Mouse (Mus musculus): ENCODE data around the gene Cuedc2. TPM values are rescaled to one million over a fixed set of nuclear protein-coding genes. Genes with fewer than 3 reads are reported as not detected.

Gene Cuedc2
- polyA plus RNA-seq, 1 experiment from 2014 or later = 107 TPM

DNA sequence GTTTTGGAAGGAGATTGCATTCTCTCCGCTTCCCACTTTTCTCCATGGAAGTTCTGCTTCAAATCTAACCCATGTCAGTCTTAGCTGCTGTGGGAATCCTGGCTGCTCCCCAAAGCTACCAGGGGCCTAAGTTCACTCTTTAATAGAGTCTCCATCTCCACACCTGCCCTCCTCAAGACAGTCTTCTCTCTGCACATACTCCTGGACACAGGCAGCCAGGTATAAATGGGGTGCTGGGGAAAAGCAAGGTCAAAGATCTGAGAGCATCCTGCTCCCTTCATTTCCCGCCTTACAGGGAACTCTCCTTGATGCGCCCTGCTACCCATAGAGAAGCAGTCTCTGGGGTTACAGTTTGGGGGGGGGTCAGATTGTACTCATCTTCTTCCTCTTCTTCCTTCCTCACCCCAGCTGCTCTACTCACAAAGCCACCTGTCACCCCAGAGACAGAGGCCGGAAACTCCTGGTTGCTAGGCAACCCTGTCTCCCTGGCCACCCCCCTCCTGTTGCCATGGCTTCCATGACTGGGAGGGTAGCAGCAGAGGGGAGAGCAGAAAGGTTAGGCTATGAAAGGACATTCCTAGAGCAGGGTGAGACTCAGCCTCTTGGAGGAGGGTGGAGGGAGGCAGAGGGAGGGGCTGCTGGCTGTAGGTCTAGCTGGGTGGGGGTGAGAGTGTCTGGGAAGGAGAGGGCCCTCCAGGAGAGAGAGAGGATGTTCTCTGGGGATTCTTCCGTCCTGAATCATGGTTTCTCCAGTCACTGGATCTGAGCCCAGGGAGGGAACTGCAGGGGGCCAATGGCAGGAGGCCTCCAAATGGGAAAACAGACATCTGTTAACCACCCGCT is 17.2 kb downstream of the Cuedc2 start:
- Histone ChIP-seq H3K27ac (no peak overlapping the region), H3K36me3 (ENCODE audit: inconsistent target) (no peaks in the 10 kb centered on the region), H3K79me2 (ENCODE audit: inconsistent target) (no peaks in the 10 kb centered on the region), H3K4me3 (ENCODE audit: inconsistent target) (no peak overlapping the region)
- WGBS (ENCODE audit: missing documents) = 34% methylated on average over 6 of the region's 6 CpGs

DNA sequence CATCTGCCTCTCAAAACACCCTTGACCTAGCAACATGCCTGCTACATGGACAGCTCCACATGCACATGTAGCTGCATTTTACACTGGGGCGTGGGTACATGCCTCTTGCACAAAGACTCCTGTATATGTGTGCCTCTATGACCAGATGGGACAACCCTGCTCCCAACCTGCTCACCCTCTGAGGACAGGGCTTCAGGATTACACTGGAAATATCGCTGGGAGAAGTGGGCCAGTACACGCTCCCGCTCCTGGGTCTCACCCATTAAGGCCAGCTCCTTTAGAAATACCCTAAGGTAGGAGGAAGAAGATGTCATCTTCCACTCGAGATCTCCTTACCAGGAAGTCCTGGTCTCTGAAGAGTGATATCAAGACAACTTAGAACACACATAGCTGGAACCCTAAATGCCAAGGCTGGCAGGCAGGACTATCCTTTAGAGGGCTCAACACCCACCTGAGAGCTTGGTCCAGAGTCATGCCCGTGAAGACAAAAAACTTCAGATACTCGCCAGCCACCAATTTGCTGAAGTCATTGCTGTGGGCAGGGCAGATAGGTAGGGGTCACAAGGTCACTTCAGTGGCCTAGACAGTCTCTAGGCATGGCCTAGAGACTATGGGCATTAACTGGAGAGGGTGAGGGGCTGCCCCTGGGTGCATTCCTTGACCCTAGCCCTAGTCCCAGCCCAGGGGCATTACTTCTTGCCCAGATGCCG is 18.3 kb downstream of the Cuedc2 start:
- Histone ChIP-seq H3K4me3 (ENCODE audit: inconsistent target) (no peak overlapping the region), H3K36me3 (ENCODE audit: inconsistent target) (no peaks in the 10 kb centered on the region), H3K27ac (no peak overlapping the region), H3K79me2 (ENCODE audit: inconsistent target) (no peaks in the 10 kb centered on the region)
- 80% methylated on average over 8 of the region's 8 CpGs for WGBS (ENCODE audit: missing documents)

DNA sequence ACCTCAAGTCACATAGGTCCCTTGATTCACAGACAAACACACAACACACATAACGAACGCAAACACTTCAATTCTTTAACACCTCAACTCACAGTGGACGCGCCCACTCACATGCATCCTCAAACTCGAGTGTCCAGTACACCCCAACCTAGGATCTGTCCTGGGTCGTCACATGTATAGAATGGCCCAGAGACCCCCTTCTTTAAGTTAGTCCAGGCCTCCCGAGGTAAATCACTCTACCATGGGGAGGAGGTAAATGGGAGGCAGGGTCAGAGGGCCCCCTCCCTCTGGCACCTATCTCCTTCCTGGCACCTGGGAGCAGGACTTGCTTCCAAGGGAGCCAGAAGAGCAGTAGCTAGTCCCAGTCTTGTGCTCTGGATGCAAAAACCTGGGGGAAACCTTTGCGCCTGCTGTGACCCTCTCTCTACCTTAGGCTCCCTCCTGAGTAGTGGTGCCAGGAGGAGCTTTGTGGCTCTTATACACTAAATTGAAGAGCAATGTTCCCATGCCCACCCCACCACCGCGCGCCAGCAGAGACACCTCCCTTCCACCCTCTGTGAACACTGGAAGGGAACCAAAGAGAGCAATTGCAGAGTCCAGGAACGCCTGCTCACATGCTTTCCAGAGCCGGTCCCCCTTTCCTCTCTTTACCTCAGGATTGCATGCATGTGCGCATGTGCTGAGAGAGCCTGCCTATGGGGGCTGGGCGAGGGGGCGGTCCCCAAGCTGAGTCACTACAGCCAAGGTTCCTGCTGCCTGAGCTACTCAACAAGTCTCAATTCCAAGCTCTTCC is 19.7 kb downstream of the Cuedc2 start:
- whole genome bisulfite sequencing (ENCODE audit: missing documents) = 16% methylated on average over 16 of the region's 16 CpGs
- Histone ChIP-seq H3K27ac (no peak overlapping the region), H3K4me3 (ENCODE audit: inconsistent target) (no peak overlapping the region), H3K36me3 (ENCODE audit: inconsistent target) (no peaks in the 10 kb centered on the region), H3K79me2 (ENCODE audit: inconsistent target) (no peaks in the 10 kb centered on the region)

DNA sequence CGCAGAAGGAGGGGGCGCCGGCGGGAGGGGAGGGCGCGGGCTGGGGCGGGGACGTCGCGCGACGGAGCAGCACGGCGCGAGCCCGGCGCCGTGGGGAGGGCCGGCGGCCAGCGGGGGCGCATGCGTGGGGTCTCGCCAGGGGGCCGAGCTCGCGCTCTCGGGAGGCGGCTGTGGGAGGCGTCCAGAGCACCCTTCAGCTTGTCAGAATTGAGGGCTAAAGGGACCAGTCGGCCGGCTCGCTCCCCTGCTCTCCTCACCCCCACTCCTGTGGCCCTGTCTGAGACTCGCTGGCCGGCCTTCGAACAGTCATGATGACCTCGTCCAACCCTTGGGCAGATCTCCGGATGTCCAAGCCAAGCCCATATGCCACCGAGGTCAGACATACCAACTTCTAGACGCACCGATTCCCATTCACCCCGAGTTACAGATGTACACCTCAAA is 20.5 kb downstream of the Cuedc2 start:
- no peaks in the 10 kb centered on the region for H3K79me2 ChIP-seq (ENCODE audit: inconsistent target)
- no peak overlapping the region for H3K27ac ChIP-seq
- H3K36me3 ChIP-seq (ENCODE audit: inconsistent target) = no peaks in the 10 kb centered on the region
- 4% methylated on average over 38 of the region's 42 CpGs for WGBS (ENCODE audit: missing documents)
- no peak overlapping the region for H3K4me3 ChIP-seq (ENCODE audit: inconsistent target)

DNA sequence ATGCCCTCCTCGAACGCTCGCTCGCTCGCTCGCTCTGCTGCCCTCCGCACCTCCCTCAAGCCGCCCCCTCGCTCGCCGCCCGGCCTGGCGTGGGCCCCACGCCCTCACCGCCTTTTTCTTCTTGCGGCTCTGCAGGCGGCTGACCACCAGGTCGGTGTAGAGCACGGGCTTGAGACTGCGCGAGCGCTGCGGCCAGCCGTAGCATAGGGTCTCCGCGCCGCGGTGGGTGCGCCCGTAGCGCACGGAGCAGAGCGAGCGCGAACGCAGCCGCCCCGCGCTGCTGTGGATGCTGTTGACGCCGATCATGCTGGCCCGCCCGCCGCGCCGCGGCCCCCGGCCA is 21.0 kb downstream of the Cuedc2 start:
- WGBS (ENCODE audit: missing documents) = 2% methylated on average over 31 of the region's 48 CpGs
- no peak overlapping the region for H3K27ac ChIP-seq
- no peak overlapping the region for H3K4me3 ChIP-seq (ENCODE audit: inconsistent target)
- H3K79me2 ChIP-seq (ENCODE audit: inconsistent target) = no peaks in the 10 kb centered on the region
- no peaks in the 10 kb centered on the region for H3K36me3 ChIP-seq (ENCODE audit: inconsistent target)

DNA sequence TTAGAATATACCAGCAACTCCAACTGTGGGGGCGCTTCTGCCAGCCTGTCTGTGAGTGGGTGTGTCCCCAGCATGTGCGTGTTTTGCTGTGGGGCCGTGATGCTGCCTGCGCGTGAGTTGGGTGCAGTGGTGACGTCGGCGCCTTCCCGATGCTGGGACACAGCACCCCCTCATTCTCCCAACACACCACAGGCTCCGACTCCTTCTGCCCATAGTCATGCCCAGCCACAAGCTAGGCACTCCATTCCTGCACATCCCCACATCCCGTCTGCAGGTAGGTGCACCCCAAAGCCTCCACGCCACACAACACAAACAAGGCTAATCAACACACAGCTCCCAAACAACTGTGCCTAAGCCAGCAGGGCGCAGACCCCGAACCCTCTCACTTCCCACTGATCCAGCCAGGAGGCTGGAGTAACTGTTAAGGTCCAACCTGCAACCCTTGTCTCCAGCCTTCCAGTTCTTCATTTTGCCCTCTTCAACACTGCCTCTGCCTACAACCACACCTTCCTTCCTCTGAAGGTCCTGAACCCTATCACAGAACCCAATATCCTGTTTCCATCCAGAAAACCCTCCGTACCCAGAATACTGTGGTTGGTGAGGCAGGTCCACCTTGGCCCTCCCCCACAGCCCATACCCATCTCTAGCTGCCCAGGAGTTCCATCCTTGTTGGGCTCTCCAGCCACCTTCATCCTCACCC is 21.5 kb downstream of the Cuedc2 start:
- Histone ChIP-seq H3K27ac (no peak overlapping the region), H3K36me3 (ENCODE audit: inconsistent target) (peaks cover 2% of the 10 kb centered on the region), H3K4me3 (ENCODE audit: inconsistent target) (no peak overlapping the region), H3K79me2 (ENCODE audit: inconsistent target) (no peaks in the 10 kb centered on the region)
- WGBS (ENCODE audit: missing documents) = 37% methylated on average over 12 of the region's 15 CpGs

DNA sequence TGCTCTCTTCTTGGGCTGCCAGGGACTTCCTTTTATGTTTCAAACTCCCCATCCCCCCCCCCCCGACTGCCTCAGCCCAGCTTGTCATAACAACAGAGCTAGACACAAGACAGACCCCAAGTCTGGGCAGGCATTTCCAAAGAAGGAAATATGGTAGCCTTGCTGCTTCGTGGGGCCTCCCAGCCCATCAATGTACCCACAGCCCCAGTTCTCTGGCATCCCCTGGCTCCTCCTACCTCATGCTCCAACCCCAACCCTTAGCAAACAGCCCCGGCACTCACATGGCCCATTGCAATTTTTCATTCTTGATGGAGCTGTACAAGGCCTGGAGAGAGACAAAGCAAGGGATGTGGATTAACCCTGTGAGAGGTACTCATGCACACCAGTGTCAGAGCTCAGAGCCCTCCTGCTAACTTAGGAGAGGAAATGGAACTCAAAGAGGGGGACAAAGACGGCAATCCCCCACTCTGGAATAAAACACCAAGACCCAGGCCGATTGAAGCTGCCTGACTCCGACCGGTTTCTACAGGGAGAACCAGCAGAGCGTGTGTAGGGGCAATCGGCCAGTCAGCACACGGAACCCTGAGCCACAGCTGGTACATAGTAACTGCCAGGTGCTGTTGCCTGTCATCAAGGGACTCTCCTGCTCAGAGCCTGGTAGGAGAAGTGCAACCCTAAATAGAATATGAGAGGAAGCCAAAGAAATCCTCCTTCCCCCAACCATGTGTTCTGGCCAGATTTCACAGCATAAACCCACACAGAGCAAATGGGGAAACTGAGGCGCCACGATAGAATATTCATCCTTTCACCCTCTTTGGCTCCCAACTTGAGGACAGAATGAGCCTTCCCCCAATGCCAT is 22.5 kb downstream of the Cuedc2 start:
- Histone ChIP-seq H3K36me3 (ENCODE audit: inconsistent target) (peaks cover 13% of the 10 kb centered on the region), H3K4me3 (ENCODE audit: inconsistent target) (no peak overlapping the region), H3K79me2 (ENCODE audit: inconsistent target) (no peaks in the 10 kb centered on the region), H3K27ac (no peak overlapping the region)
- 73% methylated on average over 11 of the region's 12 CpGs for WGBS (ENCODE audit: missing documents)

DNA sequence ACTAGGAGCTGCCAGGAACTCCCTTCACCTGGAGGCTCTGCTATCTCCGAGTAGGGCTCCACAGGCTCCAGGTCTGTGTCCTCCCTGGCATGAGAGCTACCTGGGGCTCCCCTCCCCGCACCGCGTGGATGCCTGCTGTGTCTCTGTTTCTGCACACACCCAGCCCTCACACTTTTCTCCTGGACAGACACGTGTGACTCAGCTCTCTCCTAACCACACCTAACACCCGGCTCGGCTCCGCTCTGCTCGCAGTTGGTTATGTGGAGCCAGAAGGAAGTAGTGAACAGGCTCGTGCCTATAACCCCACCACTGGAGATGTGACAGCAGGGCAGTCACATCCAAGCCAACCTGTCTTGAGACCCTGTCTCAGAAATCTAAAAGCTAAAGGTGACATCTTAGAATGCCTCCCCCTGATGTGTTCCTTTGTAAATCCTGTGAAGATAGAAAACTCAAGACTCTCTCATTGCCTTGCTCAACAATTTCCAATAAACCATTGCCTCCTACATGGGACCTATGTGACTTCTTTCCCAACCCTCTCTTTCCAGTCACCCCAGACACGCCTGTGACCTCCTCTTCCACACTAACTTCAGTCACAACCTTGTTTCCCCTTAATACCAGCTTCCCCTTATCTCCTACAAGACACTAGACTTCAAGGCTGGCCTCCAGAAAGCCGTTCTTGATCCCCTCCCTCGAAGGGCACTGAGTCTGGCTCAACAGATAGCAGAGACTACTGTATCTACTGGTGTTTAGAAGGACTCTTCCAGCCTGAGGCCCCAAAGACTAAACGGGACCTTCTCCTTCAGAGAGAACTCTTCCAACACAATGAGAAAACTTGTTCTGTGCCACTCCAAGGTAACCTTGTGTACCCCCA is 23.4 kb downstream of the Cuedc2 start:
- Histone ChIP-seq H3K4me3 (ENCODE audit: inconsistent target) (no peak overlapping the region), H3K36me3 (ENCODE audit: inconsistent target) (peaks cover 21% of the 10 kb centered on the region), H3K79me2 (ENCODE audit: inconsistent target) (no peaks in the 10 kb centered on the region), H3K27ac (no peak overlapping the region)
- 10% methylated on average over 14 of the region's 14 CpGs for WGBS (ENCODE audit: missing documents)

DNA sequence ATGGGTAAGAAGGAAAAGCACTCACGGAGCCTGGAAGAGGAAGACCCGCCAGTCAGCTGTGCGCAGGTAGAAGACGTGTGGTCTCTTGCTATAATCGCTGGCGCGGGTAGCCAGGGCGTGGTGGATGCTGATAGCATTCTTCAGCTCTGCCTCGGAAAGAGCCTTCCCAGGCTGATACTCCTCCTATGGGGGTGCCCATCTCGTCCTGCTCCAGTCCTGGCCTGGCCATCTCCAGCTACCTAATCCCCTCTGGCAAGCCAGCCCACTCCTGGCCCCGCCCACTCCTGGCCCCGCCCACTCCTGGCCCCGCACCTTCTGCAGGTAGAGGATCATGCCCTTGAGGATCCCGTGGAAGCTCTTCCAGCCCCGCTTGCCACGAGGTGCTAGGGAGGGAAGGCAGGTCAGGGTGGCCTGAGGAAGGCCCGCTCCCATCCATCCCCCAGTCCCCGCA is 24.3 kb downstream of the Cuedc2 start:
- Histone ChIP-seq H3K27ac (no peak overlapping the region), H3K36me3 (ENCODE audit: inconsistent target) (peaks cover 29% of the 10 kb centered on the region), H3K79me2 (ENCODE audit: inconsistent target) (no peaks in the 10 kb centered on the region), H3K4me3 (ENCODE audit: inconsistent target) (no peak overlapping the region)
- 67% methylated on average over 14 of the region's 18 CpGs for WGBS (ENCODE audit: missing documents)

DNA sequence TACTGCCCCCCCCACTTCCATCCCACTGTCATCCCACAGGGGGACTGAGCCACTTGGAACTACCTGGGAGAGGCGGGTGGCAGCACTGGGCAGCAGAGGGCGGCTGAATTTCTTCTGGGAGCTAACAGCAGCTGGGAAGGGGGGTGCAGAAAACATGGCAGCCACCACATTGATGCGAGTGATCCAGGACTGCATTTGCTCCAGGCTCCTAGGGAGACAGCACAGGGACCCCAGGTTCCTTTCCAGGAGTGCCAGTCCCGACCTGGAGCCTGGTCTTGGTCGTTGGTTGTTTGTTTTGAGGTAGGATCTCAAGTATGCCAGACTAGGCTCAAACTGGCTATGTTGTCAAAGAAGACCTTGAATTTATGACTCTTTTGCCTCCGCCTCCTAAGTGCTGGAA is 24.9 kb downstream of the Cuedc2 start:
- H3K79me2 ChIP-seq (ENCODE audit: inconsistent target) = no peaks in the 10 kb centered on the region
- no peak overlapping the region for H3K4me3 ChIP-seq (ENCODE audit: inconsistent target)
- H3K27ac ChIP-seq = no peak overlapping the region
- 92% methylated on average over 6 of the region's 6 CpGs for WGBS (ENCODE audit: missing documents)
- H3K36me3 ChIP-seq (ENCODE audit: inconsistent target) = peaks cover 30% of the 10 kb centered on the region

DNA sequence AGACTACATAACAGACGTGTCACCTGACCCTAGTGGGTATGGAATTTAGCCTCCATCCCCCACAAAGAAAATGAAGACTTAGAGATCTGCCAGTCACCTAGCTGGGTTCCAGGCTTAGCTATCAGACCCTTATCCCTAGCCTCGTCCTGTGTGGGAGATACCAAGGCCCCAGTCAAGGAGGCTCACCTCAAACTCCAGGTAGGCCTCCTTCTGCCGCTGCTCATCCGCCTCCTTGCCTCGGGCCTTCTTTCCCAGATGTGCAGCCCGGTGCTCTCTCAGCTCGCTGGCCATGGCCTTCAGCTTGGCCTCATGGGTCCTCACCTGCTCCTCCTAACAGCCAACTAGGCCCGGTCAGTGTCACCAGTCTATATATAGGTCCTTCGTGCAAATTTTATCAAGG is 25.4 kb downstream of the Cuedc2 start:
- no peak overlapping the region for H3K4me3 ChIP-seq (ENCODE audit: inconsistent target)
- no peak overlapping the region for H3K27ac ChIP-seq
- peaks cover 35% of the 10 kb centered on the region for H3K36me3 ChIP-seq (ENCODE audit: inconsistent target)
- WGBS (ENCODE audit: missing documents) = 94% methylated on average over 9 of the region's 9 CpGs
- no peaks in the 10 kb centered on the region for H3K79me2 ChIP-seq (ENCODE audit: inconsistent target)

DNA sequence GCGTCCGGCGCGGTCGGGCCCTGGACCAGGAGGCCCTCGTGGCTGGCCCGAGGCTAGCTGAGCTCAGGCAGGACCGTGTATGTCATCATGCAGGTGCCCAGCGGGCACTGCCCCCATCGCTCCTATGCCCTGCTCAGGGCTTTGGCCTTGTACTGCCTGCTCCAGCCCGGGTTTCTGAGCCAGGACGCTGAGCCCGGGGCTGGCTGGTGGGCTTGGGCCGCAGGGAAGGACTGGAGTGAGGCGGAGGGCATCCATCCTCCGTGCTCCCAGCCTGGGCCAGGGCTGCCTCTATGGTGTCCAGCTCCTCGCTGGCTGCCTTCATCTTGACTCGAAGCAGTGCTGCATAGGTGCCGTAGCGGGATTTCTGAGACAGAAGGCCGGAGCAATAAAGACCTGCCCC is 25.9 kb downstream of the Cuedc2 start:
- WGBS (ENCODE audit: missing documents) = 91% methylated on average over 21 of the region's 21 CpGs
- Histone ChIP-seq H3K4me3 (ENCODE audit: inconsistent target) (no peak overlapping the region), H3K36me3 (ENCODE audit: inconsistent target) (peaks cover 40% of the 10 kb centered on the region), H3K27ac (no peak overlapping the region), H3K79me2 (ENCODE audit: inconsistent target) (no peaks in the 10 kb centered on the region)

DNA sequence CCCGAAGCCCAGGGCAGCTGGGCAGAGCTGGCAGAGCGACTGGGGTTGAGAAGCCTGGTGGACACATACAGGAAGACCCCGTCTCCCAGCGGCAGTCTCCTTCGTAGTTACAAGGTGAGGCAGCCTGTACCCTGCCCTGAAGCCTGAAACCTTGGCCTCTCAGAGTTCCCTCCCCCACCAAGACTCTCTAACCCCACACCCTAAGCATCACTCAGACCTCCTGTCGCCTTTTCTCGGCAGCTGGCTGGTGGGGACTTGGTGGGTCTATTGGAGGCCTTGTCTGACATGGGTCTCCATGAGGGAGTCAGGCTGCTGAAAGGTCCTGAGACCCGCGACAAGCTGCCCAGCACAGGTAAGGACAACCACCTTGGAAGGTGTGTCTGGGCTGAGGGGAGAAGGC is 27.2 kb downstream of the Cuedc2 start:
- Histone ChIP-seq H3K36me3 (ENCODE audit: inconsistent target) (peaks cover 49% of the 10 kb centered on the region), H3K79me2 (ENCODE audit: inconsistent target) (no peaks in the 10 kb centered on the region; the same call in 1 of the 2 replicates), H3K27ac (no peak overlapping the region), H3K4me3 (ENCODE audit: inconsistent target) (no peak overlapping the region)
- 92% methylated on average over 9 of the region's 9 CpGs for WGBS (ENCODE audit: missing documents)
